Mouse (Mus musculus) heart, adult 11 months (tissue): ENCODE measurements around the gene Dnah11.
A peak's percentile ranks its signal among the peaks of the same experiment; 100 is the strongest.

Source experiments
- DNase-seq: peaks from one replicate; pipeline ENCODE4 v3.0.0; 2022

The Dnah11 gene

DNA sequence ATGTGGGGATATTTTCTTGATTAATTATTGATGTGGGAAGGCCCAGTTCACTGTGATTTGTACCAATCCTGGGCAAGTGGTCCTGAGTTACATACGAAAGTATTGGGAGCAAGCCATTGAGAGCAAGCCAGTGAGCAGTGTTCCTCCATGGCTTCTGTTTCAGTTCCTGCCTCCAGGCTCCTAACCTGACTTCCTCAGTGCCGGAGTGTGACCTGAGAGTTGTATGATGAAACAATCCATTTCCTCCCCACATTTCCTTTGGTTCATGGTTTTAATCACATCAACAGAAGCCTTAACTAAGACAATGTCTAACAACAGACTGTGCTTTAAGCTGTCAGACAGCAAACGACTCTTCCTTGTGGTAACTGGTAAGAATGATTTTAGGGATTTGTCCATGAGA lies 114.0 kb downstream of the Dnah11 start:
- DNase-seq, result no peak

DNA sequence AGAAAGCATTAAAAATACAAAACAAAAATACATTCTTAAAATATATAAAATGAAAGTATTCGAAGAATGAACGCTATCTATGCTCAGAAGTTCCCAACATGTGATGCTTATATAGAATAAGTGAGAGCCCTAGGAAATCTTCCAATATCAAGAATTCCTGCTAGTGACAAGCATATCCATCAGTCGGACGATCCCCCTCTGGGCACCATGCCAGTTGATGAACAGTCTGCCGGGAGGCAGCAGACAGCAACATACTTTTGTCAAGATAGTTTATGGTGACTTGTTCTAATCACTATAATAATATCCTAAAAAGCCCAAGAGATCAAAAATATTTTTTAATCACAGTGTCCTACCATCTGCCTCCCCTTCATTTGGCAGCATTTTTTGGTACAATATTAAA lies 114.7 kb downstream of the Dnah11 start:
- DNase-seq, result no peak

DNA sequence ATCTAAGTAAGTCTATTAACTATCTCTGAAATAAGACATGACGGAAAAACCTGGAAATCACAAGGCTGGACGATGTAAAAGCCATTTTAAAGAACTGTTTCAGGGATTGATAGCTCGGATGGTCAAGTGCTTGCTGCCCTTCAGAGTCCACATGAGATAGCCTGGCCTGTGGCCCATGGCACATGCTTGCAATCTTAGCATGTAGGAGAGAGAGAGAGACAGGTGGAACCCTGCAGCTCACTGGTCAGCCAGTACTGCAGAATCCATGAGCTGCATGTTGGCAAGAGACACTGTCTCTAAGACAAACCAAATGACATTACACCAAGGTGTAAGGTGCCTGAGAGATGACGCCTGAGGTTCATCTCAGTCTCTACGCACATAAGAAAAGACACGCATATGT lies 118.4 kb downstream of the Dnah11 start:
- DNase-seq, result no peak

DNA sequence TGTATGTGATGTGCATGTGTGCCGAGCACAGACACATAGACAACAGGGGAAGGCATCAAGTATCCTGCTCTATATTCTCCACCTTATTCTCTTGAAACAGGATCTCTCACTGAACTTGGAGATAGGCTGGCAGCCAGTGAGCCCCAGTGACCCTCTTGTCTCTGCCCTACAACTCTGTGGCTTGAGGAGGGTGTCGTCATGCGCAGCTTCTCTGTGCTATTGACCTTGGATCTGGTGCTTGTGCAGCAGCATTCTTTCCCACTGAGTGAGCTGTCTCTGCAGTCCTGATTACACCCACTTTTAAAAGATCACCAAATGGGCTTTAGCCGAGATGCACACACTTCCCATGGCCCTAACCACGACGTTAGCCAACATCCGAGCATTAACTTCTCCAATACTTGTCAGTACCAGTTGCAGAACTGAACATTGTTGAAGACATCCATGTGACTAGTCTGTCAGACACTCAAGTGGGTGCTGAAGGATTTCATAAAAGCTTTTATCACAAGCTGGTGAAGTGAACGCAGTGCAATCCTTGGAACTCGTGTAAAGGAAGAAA lies 120.3 kb downstream of the Dnah11 start:
- no peak for DNase-seq

DNA sequence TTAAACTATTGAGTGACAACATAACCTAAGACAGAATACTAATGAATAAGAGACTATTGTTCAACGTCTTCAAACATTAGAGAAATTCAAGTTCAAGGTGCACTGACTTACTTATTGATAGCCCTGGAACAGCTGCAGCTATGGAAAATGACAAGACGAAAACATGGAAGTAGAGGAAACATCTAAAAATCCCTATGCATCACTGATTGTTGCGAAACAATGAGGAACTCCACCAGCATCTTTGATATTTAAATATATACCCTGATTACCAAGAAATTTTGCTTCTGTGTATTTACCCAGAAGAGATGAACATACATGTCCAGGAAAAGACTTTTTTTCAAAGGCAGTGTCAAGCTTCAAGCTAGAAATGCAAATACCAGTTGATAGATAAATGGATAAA lies 122.0 kb downstream of the Dnah11 start:
- no peak for DNase-seq

DNA sequence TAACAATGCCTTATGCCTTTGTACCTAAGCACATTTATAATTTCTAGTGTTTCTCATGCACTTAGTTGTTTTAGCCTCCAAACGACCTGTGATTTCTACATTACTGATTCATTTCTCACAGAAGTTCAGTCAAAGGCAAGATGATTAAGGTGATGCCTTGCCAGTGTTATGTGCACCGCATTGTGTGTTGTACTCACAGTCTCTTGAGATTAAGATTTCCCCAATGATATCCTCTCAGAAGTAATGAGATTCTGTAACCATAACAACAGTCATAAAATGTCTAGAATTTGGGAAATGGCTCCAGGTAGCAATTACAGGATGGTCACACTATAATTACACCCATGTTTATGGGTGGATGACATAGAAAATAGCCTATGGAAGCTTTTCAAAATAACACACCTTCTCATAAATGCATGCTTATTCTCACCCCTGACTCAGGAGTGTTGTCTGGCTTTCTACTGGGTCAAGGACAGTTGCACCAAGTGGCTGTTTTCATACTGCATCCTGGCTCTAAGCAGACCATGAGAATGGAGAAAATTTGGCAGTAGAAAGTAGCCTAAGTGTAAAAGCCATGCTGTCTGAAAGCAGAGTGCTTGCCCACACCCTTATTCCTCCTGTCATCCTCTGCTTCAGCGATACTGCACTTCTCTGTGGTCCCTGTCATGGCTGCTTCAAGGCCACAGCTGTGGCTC lies 126.5 kb downstream of the Dnah11 start:
- peak; percentile 34 for DNase-seq

DNA sequence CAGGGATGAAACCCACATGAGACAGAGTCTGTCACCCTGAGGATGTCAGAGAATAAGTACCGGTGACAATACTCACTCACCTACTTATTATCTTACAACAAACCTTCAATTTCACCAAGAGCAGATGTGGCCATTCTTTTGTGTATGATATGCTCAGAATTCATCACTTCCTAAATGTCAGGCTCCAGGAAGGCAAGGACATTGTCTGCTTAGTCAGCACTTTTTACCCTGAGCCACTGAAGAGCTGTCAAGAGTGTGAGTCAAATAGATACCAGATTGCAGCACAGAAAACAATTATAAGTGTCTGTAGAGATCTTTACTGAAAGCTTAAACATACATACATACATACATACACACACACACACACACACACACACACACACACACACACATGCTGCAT lies 127.2 kb downstream of the Dnah11 start:
- no peak for DNase-seq

DNA sequence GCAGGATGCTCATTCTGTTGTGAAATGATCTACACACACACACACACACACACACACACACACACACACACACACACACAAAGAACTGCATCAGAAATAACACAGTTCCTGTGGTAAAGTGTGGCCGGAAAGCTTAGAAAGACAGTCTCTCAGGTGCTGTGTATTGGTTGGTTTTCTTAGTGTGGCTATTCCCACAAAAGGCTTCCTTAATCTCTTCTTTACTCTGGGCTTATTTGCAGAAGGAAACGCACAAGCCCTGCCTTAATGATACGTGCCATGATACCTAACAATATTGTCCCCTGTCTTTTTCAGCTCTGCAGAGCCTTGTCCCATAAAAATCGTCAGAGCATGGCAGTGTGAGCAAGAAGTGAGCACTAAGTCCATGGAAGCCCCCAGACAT lies 130.1 kb downstream of the Dnah11 start:
- DNase-seq, result no peak

DNA sequence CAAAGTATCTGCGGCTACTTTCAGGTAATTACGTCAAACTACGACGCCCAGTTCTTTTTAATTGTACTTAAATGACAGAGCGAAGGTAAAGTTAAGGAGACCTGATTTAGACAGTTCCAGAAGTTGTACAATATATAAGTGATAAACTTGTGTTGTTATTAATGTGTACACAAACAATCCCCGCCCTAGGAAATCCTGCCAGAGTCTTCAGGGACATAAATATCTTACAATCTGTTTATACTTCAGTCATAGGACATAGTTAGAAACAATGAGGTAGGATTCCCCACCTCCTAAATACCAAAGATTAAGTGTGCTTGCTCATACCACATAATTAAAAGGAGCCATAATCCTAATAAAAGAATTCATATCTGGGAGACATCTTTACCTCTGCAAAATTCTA lies 136.5 kb downstream of the Dnah11 start:
- DNase-seq, result no peak

DNA sequence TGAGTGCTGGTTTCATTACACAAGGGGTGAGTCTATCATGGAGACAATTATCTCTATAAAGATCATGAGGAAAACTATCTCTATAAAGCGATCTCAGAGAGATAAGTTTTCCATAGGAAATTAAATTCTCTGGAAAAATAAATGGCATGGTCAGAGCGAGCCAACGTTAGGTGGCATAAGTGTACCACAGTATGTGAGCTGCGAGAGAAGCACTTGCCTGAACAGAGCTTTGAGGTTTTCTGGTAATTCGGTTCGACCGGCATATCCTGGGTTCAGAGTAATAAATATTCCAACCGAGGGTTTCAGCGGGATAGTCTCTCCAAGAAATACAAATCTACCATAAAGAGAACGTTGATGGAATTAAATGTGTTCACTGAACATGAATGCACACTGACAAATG lies 142.0 kb downstream of the Dnah11 start:
- DNase-seq, result no peak

DNA sequence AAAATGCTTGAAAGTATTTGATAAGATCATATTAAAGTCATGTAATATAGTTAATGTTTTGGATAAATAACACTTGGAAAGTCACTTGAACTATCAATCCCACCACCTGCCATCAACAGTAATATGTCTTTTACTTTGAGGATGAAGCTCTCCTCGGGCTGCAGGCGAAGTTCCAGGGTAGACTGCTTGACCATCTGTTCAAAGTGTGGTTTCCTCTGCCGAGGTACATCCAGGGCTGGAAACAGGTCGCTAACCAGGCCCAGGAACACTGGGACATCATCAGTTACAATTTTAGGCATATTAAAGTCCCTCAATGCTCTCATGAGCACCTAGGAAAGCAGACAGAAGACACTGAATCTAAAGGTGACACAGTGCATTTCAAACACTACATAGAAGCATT lies 153.5 kb downstream of the Dnah11 start:
- peak; percentile 61 for DNase-seq

DNA sequence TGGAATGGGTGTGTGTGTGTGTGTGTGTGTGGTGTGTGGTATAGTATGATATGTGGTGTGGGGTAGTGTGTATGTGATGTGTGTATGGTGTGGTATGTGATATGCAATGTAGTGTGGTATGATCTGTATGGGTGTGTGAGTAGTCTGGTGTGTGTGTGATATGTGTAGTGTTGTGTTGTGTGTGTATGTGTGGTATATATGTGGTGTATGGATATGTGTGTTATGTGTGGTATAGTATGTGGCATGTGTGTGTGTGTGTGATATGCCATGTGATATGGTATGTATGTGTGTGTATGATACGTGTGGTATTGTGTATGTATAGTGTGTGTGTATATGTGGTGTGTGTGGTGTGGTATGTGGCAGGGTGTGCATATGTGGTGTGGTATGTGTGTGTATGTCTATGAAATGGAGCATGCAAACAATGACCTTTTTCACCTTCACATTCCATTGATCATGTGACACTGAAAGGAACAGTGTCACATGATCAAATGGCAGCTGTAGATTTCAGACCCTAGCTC lies 155.7 kb downstream of the Dnah11 start:
- DNase-seq, result peak; percentile 17

DNA sequence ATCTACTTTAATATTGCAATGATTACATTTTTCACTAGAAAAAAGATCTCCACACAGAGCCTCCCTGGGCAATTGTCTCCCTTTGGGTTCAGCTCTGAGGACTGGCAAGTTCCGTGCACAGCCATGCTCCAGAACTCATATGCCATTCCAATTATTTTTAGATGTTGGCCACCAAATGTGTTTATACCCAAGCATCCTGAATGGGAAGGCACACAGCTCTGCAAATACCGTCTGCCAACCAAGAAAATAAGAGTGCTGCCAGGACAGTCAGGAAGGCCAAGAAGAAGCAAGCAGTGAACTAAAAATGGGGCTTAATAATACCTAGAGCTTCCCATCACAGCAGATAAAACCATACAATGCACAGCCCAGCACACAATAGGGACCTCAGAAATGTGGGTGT lies 156.6 kb downstream of the Dnah11 start:
- peak; percentile 87 for DNase-seq

DNA sequence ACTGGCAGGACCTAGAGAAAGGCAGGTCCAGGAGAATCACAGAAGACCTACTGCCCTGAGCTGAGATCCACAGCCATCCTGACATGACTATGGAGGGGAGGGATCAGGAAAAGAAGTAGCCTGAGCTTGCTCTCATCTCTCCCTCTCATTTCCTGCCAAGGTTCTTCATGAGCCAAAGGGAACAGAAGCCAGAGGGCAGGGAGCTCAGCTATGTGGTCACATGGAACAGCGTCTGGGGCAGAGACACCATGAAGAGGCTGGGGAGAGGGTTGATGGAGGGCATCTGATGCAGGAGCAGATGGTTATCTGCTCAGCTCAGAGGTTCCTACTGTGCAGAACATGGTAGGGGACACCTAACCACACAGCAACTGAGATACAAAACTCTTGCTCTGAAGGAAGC lies 163.9 kb downstream of the Dnah11 start:
- DNase-seq, result peak; percentile 30

DNA sequence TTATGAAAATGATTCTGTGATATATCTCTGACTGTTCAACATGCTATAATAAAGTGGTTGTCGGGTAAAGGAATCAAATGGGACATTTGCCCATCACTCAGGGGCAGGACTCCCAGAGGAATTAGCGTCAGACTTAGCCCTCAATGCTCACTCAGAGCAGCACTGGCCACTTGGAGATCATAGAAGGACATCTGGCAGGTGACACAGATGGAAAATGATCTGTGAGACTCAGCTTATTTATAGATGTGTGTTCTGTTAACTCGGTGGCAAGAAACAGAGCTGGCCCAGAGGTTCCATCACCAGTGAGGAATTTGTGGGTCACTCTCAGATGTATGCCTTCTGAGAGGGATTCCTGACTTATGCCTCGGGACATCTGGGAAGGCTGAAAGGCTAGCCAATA lies 173.1 kb downstream of the Dnah11 start:
- peak; percentile 35 for DNase-seq

DNA sequence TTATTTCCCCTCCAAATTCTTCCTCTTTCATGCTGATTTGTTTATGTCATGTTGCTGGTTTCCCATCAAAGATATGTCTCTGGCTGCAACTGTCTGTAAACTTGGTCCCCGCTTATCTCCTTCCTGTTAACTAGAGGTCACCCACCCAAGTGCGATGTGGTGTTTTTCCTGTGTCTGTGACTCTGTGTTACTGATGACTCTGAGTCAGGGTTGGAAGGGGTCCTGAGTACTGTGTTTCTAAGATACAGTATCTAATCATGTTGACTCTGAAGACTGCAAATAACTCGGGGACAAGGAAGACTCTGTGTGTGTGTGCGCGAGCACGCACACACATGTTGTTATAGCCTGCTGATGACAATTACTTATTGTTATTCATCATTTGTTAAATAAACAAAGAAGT lies 179.9 kb downstream of the Dnah11 start:
- peak; percentile 75 for DNase-seq

DNA sequence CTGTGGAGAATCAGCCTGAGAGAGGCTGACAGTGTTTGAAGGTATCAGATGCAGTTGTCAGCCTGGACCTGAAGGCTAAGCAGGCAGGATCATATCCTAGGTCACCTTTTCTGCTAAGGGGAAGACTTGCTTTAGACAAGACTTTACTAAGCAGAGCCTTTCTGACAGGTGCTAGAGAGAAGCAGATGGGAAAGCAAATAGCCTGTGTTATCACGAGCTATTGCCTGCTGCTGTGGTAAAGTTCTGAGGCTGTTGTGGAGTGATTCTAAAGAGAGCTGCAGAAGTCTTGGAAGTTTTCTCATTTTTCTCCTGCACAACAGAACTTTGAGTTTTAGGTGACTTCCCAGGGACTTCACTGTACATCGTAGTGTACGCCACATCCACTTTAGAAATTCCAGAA lies 185.0 kb downstream of the Dnah11 start:
- DNase-seq, result peak; percentile 53

DNA sequence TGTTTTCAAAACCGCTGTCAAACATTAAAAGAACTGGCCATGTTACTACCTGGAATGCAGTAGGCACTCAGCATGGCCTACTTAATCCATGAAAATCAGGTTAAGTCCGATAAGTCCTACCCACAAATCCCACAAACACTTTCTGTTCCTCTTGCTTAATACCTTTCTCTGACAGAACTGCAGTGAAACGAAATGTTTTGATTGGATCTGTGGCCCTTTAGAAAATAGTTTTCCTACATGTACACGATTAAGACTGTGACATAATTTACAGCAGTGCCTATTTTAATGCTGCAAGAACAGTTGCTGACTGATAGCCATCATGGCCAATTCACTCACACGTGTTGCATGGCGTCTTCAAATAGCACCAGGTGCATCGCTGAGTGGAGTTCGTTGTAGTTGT lies 186.9 kb downstream of the Dnah11 start:
- peak; percentile 18 for DNase-seq

DNA sequence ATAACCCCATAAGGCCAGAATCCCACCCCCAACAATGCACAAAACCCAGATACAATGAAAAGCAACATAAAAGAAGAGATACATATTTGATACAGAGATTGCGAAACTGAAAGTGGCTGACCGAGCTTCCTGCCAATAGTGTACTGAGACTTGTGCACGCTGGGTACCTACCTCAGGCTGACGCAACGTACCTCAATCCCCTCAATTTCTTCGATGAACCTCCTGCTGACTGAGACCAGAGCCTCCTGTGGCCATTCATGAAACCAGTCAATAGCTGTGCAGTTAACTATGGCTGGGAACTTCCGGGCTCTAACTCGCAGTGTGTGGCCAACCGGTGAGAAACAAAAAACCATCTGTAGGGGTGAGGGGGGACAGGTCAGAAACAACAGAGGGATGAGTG lies 203.9 kb downstream of the Dnah11 start:
- no peak for DNase-seq

DNA sequence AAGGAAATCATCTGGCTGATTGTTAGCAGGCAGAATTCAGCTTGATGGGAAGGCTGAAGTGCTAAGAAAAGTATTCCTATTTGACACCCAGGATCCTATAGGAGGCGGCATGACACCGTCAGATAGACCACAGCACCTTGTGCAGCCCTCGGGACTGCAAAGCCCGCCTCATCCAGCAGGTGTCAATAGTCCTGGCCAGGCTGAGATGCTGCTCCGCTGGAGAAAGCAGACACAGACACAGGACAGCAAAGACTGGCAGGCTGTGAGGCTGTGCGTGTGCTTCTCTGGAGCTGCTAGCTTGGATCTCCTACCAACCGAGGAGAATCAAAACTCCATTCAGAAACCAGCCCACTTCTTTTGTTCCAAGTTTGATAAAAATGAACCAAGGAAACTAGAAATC lies 205.3 kb downstream of the Dnah11 start:
- peak; percentile 92 for DNase-seq

DNA sequence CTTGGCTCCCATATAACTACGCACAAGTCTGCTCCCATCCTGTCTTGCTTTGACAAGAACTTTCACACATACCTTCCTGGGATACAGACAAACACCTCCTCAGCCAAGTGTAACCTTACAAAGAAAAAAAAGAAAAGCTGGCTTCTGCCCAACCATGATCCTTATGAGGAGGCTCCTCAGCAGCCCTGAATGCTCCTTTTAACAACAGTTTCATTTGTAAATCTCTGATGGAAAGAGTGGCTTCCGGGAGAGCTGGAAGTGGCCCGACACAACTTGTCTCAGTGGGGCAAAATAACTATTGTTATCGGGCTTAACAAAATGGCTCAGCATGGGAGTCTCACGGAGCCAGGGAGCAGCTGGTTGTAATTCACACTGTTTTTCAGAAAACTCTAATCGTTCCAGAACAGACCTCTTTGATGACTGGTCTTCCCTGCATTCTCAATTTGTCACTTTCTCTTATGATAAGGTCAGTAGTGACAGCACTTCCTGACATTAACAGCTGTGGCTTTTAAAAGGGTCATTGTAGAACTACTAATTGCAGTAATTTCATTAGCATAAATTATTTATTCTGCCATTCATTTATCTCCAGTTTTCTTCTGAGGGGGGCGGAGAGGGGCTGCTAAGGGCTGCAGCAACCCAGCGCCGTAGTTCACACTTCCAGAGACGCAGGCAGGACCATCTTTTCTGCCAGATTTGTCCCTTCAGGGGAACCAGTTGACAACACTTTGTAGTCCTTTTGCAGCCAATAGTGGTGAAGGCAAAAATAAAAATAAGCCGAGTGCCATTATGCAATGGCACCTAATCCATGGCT lies 209.6 kb downstream of the Dnah11 start:
- no peak for DNase-seq

DNA sequence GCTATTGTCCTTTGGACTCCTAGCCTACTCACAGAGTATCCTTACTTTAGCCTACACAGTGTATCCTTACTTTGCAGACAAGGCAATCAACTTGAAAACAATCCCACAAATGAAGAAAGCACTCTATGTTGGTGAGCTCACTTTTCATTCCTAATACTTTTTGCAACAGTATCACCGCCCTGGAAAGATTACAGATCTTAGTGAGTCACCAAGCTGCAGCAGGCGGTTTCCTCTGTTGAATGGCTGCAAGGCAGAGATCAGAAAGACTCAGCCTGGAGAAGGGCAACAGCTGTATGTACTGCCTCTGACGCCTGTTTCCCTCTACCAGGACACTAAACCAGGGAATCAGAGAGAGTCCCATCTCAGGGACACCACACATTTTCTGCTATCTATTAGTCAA lies 218.5 kb downstream of the Dnah11 start:
- DNase-seq, result no peak

DNA sequence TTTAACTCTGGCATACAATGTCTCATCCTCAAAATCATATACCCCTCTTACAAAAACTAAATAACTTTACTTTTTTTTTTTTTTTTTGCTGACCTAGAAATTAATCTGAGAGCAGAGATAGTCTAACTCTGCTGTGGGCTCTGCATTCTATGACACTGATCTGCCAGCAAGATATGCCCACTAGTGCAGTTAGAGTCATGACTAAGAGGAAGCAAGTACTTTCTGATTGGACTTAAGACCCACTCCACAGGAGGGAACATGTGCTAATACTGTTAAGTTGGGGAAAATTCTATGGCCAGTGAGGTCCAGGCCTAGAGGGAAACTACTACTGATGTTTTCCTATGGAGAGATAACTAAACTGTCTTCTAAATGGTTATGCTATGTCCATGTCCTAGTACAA lies 225.1 kb downstream of the Dnah11 start:
- DNase-seq, result no peak

DNA sequence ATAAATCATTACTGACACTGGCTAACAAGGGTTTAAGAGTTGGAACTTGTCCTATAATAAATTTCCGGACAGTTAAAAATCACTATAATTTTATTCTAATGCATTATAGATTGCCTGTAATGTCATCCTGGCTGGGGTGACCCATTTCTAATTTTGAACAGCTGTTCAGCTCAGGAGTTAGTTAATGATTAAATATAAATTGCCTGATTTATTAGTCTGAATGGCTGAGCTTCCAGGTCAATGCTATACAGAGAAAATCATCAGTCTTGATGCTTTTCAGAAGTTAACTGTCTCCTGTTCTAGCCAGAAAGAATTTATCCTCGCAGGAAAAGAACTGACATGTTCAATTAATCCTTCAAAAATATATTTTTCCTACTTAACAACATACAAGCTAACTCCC lies 236.1 kb downstream of the Dnah11 start:
- DNase-seq, result no peak
